Mouse (Mus musculus): ENCODE measurements around the gene Sh3kbp1.

- no peak for TF ChIP-seq CTCF (IDR thresholded peaks at IDR 0.05; ENCODE audit: low read depth)
- no peak for TF ChIP-seq EP300 (IDR thresholded peaks at IDR 0.05; ENCODE audit: low read depth)
Measured at GRCm38 (mm10) chrX:159909446-159910277, 282.6 kb downstream of the Sh3kbp1 start.

Measured in heart, postnatal 0 days (tissue).